Mouse (Mus musculus): Measurements from ENCODE around the gene Wfdc15b.

GRCm38 (mm10) chr2:164175850-164176249 lies 45.6 kb downstream of the Wfdc15b start:
- TF ChIP-seq CTCF (IDR thresholded peaks at IDR 0.05; ENCODE audit: insufficient read depth, low read length) (no peak), POLR2A (IDR thresholded peaks at IDR 0.05; ENCODE audit: borderline replicate concordance, extremely low read depth, low read depth, low read length) (no peak)
